Mouse (Mus musculus): Measurements from ENCODE around the gene Mdn1. TPM values are rescaled to one million over a fixed set of nuclear protein-coding genes. Genes with fewer than 3 reads are reported as not detected.

Mdn1 gene
- polyA plus RNA-seq (2012; rRNA removed) (28.9 and 34.0 TPM in 2 replicates), polyA plus RNA-seq (2014; fragmentation: Nextera tagmentation; extraction: Ambion mirVana) (16.7 and 21.1 TPM in 2 replicates)

DNA sequence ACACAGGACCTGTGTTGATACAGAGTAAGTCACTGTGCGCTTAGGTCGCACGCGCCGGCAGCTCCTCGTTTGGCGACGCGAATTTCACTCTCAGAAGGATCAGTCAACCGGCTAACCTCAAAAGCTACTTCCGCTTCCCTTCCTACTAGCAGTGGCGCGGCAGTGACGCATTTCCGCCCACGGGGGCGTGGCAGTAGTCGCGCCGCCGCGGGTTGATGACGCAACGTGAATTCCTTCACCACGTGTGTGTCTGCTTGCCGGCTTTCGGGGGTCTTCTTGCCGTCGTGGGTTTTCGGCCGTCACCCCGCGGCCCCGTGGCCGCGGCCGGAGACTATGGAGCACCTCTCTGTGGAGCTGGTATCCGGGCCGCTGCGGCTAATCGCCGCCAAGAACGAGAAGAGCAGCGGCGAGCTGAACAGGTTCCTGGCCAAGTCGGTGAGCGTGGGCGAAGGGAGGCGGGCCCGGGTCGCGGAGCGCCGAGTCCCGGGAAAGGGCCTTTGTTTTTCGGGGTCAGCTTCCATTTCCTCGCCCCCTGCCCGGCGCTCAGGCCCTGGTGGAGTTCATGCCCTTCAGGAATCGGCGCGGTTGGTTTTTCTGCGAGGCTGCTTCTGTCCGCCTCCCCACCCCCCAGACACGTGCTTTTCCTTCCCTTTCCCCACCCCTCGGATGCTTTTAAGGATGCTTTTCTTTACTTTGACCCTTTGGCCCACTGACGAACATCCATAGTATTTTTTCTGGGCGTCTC lies at the start of gene Mdn1:
Gene Mdn1, plus strand, starts transcription at position 202 of the 745 bp plus-strand sequence.
- DNase-seq (ENCODE audit: low spot score) (peak; percentile 98), ATAC-seq (ENCODE audit: low FRiP score, low read depth) (peak; percentile 95)
- Histone ChIP-seq H3K4me1 (ENCODE audit: control insufficient read depth, insufficient read depth, low read length) (0 out of 2 replicates have a peak, but pooled peaks cover 11% of the 10 kb centered on the region), H3K4me2 (replicated peaks; ENCODE audit: low read depth, low read length, severe bottlenecking) (peak within 1 kb of the TSS; percentile 65), H3K36me3 (ENCODE audit: control insufficient read depth, insufficient read depth, low read length) (peaks cover 11% of the 10 kb centered on the region; the same call in 1 of the 2 replicates), H3K27me3 (ENCODE audit: control insufficient read depth, insufficient read depth, low read length) (no peaks in the 10 kb centered on the region), H3K9me3 (ENCODE audit: control insufficient read depth, low read length) (no peaks in the 10 kb centered on the region), H3K9ac (ENCODE audit: low read depth, low read length, severe bottlenecking) (peak within 1 kb of the TSS; percentile 64), H3K27ac (replicated peaks; ENCODE audit: low read depth, low read length) (peak within 1 kb of the TSS; percentile 72), H3K4me3 (replicated peaks; ENCODE audit: low read length) (peak within 1 kb of the TSS; percentile 84)
- WGBS: under 1% methylated on average over 63 of the region's 68 CpGs
- TF ChIP-seq POLR2A (IDR thresholded peaks at IDR 0.05; ENCODE audit: borderline replicate concordance, extremely low read depth, insufficient read depth, insufficient read length): no peak

GRCm38 (mm10) chr4:32615034-32615881 lies 41.7 kb upstream of the Mdn1 start, which contains the start of gene Casp8ap2:
TSS of gene Casp8ap2 (plus strand) at chr4:32615451.
- WGBS: under 1% methylated on average over 65 of the region's 67 CpGs
- DNase-seq (ENCODE audit: low spot score) (peak; percentile 100), ATAC-seq (ENCODE audit: low FRiP score, low read depth) (peak; percentile 99)
- Histone ChIP-seq H3K4me3 (replicated peaks; ENCODE audit: low read length) (peak within 1 kb of the TSS; percentile 95), H3K27me3 (ENCODE audit: control insufficient read depth, insufficient read depth, low read length) (no peaks in the 10 kb centered on the region), H3K27ac (replicated peaks; ENCODE audit: low read depth, low read length) (peak within 1 kb of the TSS; percentile 82), H3K4me1 (ENCODE audit: control insufficient read depth, insufficient read depth, low read length) (0 out of 2 replicates have a peak, but pooled peaks cover 7% of the 10 kb centered on the region), H3K36me3 (ENCODE audit: control insufficient read depth, insufficient read depth, low read length) (no peaks in the 10 kb centered on the region; the same call in 1 of the 2 replicates), H3K9me3 (ENCODE audit: control insufficient read depth, low read length) (no peaks in the 10 kb centered on the region), H3K4me2 (replicated peaks; ENCODE audit: low read depth, low read length, severe bottlenecking) (peak within 1 kb of the TSS; percentile 72), H3K9ac (ENCODE audit: low read depth, low read length, severe bottlenecking) (peak within 1 kb of the TSS; percentile 84)
- peak; percentile 79; the same call in 1 of the 2 replicates for TF ChIP-seq POLR2A (IDR thresholded peaks at IDR 0.05; ENCODE audit: borderline replicate concordance, extremely low read depth, insufficient read depth, insufficient read length)

GRCm38 (mm10) chr4:32621637-32622036 lies 35.3 kb upstream of the Mdn1 start:
- ATAC-seq (ENCODE audit: low FRiP score, low read depth) (no peak), DNase-seq (ENCODE audit: low spot score) (no peak)
- Histone ChIP-seq H3K27ac (replicated peaks; ENCODE audit: low read depth, low read length) (no peak overlapping the region), H3K36me3 (ENCODE audit: control insufficient read depth, insufficient read depth, low read length) (peaks cover 9% of the 10 kb centered on the region), H3K27me3 (ENCODE audit: control insufficient read depth, insufficient read depth, low read length) (no peaks in the 10 kb centered on the region), H3K9ac (ENCODE audit: low read depth, low read length, severe bottlenecking) (no peak overlapping the region), H3K9me3 (ENCODE audit: control insufficient read depth, low read length) (no peaks in the 10 kb centered on the region), H3K4me3 (replicated peaks; ENCODE audit: low read length) (no peak overlapping the region), H3K4me2 (replicated peaks; ENCODE audit: low read depth, low read length, severe bottlenecking) (no peak overlapping the region), H3K4me1 (ENCODE audit: control insufficient read depth, insufficient read depth, low read length) (no peaks in the 10 kb centered on the region)
- TF ChIP-seq POLR2A (IDR thresholded peaks at IDR 0.05; ENCODE audit: borderline replicate concordance, extremely low read depth, insufficient read depth, insufficient read length): no peak

GRCm38 (mm10) chr4:32651669-32652068 lies 5.2 kb upstream of the Mdn1 start:
- H3K4me2 ChIP-seq (replicated peaks; ENCODE audit: low read depth, low read length, severe bottlenecking): no peak overlapping the region
- no peak overlapping the region for H3K9ac ChIP-seq (ENCODE audit: low read depth, low read length, severe bottlenecking)
- ATAC-seq (ENCODE audit: low FRiP score, low read depth): no peak
- no peaks in the 10 kb centered on the region for H3K27me3 ChIP-seq (ENCODE audit: control insufficient read depth, insufficient read depth, low read length)
- TF ChIP-seq POLR2A (IDR thresholded peaks at IDR 0.05; ENCODE audit: borderline replicate concordance, extremely low read depth, insufficient read depth, insufficient read length): no peak
- 87% methylated on average over 5 of the region's 5 CpGs for WGBS
- H3K4me3 ChIP-seq (replicated peaks; ENCODE audit: low read length): no peak overlapping the region
- no peak for DNase-seq (ENCODE audit: low spot score)
- peaks cover 45% of the 10 kb centered on the region for H3K36me3 ChIP-seq (ENCODE audit: control insufficient read depth, insufficient read depth, low read length)
- 0 out of 2 replicates have a peak, but pooled peaks cover 4% of the 10 kb centered on the region for H3K4me1 ChIP-seq (ENCODE audit: control insufficient read depth, insufficient read depth, low read length)
- no peak overlapping the region for H3K27ac ChIP-seq (replicated peaks; ENCODE audit: low read depth, low read length)
- no peaks in the 10 kb centered on the region for H3K9me3 ChIP-seq (ENCODE audit: control insufficient read depth, low read length)

Measured in limb, embryonic 14.5 days (tissue).